Mouse (Mus musculus) leukemia stem cell, adult 10-12 weeks (primary cell): ENCODE results near the gene 2310034G01Rik. TPM values are rescaled to one million over a fixed set of nuclear protein-coding genes. Genes with fewer than 3 reads are reported as not detected.

Experiments used
- polyA plus RNA-seq: library from polyadenylated mRNA; stranded (reverse); fragments of >175 nt; gene quantifications from 2 replicates; pipeline ENCODE4 v1.2.3, GENCODE M21; 2012; ENCODE audit warnings: low replicate concordance

2310034G01Rik gene
- polyA plus RNA-seq = 0.13 and 0.43 TPM in 2 replicates

DNA sequence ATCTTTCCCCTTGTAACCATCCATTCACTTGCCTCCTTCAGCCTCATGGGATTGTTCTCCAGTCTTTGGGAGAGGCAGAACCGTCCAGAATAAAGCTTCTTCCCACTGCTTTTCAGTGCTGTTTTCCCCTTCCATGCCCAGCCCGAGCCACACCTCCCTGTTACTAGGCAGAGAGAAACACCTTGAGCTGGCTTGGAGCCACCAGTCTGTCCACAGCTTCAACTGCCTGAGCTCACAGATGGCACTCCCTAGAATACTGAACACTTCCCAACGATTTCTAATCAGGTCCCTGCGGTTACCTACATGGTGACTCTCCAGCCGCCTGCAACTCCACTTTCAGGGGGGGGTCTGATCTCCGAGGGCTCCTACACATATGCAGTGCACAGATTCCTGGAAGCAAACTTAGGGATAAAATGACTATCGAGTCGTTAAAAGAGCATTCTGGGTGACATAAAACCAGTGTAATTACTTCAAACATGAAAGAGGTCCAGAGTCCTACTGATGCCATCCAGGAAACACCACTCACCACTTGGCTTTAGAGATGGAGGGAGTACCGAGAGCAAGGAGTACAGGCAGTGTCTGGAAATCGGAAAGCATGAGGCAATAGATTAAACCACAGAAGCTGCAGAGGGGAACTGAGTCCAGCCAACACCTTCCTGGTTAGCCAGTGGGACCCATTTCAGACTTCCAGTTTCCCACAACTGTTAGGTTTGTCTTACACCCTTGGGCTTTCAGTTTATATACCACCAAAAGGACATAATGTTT is at the start of gene 2310034G01Rik:
Gene 2310034G01Rik, minus strand, starts transcription at position 135 of the 765 bp plus-strand sequence.

GRCm38 (mm10) chr19:46396686-46397435 is 46.8 kb upstream of the 2310034G01Rik start, which contains the start of gene Sufu:
Gene Sufu (plus strand): TSS chr19:46396896.

DNA sequence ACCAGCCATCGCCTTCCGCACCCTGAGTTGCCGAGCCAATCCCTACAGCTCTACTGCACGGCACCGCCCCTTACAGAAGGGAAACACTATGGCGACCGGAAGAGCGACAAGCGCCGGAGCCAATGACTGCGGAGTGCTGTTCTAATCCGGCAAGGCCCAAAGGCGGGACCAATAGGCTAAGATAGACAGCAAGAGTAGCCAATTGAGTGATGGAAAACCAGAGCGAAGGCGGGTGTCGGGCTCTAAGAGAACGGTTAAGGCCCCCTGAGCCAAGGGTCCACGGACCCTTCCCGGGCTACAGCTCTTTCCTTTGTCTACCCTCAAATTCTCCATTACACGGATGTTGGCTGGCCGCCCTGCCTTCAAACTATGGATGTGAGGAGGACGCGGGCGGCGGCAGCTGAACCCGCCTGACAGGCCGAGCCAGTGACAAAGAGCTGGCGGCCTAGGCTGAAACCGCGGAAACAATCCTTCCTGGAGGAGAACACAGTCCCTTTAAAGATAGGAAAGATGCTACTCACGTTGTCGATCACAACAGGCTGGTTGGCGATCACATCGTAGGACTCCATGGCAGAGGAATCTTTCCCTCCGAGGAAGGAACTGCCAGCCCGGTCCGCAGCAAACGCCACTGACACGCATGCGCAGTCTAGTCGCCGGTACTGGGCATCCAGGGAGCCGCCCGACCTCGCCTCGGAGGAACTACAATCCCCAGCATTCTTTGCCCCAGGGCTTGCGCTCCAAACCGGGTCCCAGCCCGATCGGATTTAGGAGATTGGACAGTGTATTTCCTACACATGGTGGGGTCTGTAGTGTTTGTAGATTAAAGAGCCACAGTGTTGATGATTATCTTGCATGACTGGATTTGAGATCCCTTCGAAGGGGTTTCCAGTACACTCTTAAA is 45.3 kb upstream of the 2310034G01Rik start, which contains the start of gene Actr1a:
Gene Actr1a, minus strand, starts transcription at position 640 of the 901 bp plus-strand sequence.

GRCm38 (mm10) chr19:46338331-46338936 is 11.7 kb downstream of the 2310034G01Rik start, which contains the start of gene Cuedc2:
Gene Cuedc2 (minus strand): TSS chr19:46338702.

DNA sequence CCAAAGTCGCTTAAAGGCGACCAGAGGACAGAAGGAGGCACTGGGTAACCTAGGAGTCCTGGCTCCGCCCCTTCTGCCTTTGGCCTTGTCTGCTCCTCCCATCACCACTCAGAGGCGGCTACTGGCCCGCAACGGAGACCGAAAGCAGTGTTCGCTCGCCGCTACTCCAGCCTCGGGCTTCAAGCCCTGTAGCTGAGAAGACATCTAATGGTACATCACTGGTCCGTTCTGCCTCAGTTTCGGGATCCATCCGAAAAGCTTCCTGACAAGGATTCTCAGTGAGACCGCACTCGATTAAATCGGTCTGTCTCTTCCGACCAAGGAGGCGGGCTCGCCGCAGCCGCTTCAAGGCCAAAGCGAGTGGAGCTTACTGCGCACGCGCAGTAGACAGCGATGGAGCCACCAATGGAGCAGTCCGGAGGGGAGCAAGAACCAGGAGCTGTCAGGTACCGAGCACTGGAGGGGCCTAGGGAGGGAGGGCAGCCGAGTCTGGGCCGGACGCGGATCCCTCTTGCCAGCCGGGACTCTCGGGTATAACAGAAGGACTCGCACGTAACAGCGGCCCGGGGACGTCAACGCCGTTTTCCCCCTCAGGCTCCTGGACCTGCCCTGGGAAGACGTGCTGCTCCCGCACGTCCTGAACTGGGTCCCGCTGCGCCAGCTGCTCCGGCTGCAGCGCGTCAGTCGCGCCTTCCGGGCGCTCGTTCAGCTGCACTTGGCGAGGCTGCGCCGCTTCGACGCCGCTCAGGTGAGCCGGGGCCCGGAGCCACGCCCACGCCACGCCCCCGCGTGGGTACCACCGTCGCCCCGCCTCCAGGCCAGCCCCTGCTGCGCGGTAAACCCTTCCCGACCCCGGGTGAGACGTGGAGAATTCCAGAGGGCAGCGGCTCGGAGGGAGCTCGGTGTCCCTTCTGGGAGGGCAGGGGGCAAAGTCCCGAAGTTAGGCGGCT is 21.7 kb downstream of the 2310034G01Rik start, which contains the start of gene Fbxl15:
Gene Fbxl15, plus strand, starts transcription at position 104 of the 950 bp plus-strand sequence.

GRCm38 (mm10) chr19:46326756-46327305 is 23.3 kb downstream of the 2310034G01Rik start, which contains the start of gene Psd:
Gene Psd (minus strand): TSS chr19:46327156.

GRCm38 (mm10) chr19:46304216-46304841 is 45.8 kb downstream of the 2310034G01Rik start, which contains the start of gene Nfkb2:
Gene Nfkb2 (plus strand): TSS chr19:46304320.

Other genes with a start within 250 kb of the 2310034G01Rik start
- not detected in 2 replicates for gene Elovl3, start 218.4 kb downstream of the 2310034G01Rik start, polyA plus RNA-seq
- not detected in 2 replicates for gene Pitx3, start 202.0 kb downstream of the 2310034G01Rik start, polyA plus RNA-seq
- gene Gbf1, start 197.8 kb downstream of the 2310034G01Rik start, polyA plus RNA-seq = 511 and 517 TPM in 2 replicates
- gene Nfkb2, start 46.0 kb downstream of the 2310034G01Rik start, polyA plus RNA-seq = 60.6 and 91.2 TPM in 2 replicates
- 7.5 and 12.5 TPM in 2 replicates for gene Psd, start 23.1 kb downstream of the 2310034G01Rik start, polyA plus RNA-seq
- 19.7 and 24.8 TPM in 2 replicates for gene Fbxl15, start 22.1 kb downstream of the 2310034G01Rik start, polyA plus RNA-seq
- 104 and 126 TPM in 2 replicates for gene Cuedc2, start 11.6 kb downstream of the 2310034G01Rik start, polyA plus RNA-seq
- gene Mfsd13a, start 9.2 kb downstream of the 2310034G01Rik start, polyA plus RNA-seq = 15.2 and 15.3 TPM in 2 replicates
- 17.4 and 47.0 TPM in 2 replicates for gene Actr1a, start 45.4 kb upstream of the 2310034G01Rik start, polyA plus RNA-seq
- gene Sufu, start 46.6 kb upstream of the 2310034G01Rik start, polyA plus RNA-seq = 38.7 and 40.0 TPM in 2 replicates
- gene Trim8, start 151.4 kb upstream of the 2310034G01Rik start, polyA plus RNA-seq = 109 and 117 TPM in 2 replicates
- gene Arl3, start 222.9 kb upstream of the 2310034G01Rik start, polyA plus RNA-seq = 5.5 and 13.7 TPM in 2 replicates
- gene Sfxn2, start 223.1 kb upstream of the 2310034G01Rik start, polyA plus RNA-seq = 0.54 and 1.9 TPM in 2 replicates
- 42.2 and 42.7 TPM in 2 replicates for gene Wbp1l, start 248.8 kb upstream of the 2310034G01Rik start, polyA plus RNA-seq